Mouse (Mus musculus): ENCODE measurements at regions not wholly inside any gene's neighbourhood (a gene's known extent, or its start where the extent isn't known, plus 50 kb on each side); places are given as distances from the start of the nearest gene placed in this dataset.

DNA sequence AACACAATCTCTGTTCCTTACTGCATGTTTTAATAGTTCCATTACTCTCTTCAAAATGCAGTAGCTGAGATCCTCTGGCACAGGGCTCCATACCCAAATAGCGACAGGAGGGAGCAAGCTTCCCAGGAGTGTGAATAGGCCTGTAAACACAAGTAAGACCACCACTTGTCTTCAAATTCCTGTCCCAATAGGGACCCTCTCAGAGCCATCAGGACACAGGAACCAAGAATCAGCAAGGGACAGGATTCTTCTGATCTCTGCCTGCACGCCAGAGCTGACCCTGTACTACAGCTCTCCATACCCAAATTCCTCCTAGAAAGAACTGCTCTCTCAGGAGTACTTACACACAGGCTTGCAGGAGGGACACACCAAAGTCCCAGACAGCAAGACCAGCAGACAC is 200.9 kb upstream of the Creb1 start:
- Histone ChIP-seq H3K36me3 (ENCODE audit: control insufficient read depth, insufficient read depth, low read length) (no peaks in the 10 kb centered on the region), H3K27ac (ENCODE audit: low read depth, low read length) (no peak overlapping the region), H3K4me1 (ENCODE audit: control insufficient read depth, insufficient read depth, low read length) (no peaks in the 10 kb centered on the region), H3K9ac (ENCODE audit: low read depth, low read length) (no peak overlapping the region), H3K4me2 (replicated peaks; ENCODE audit: low read depth, low read length) (no peak overlapping the region), H3K9me3 (ENCODE audit: control insufficient read depth, low read length) (no peaks in the 10 kb centered on the region), H3K4me3 (ENCODE audit: low read length) (no peak overlapping the region), H3K27me3 (ENCODE audit: control insufficient read depth, insufficient read depth, low read length) (no peaks in the 10 kb centered on the region)
- 79% methylated on average over 2 of the region's 2 CpGs for WGBS
- no peak for ATAC-seq (ENCODE audit: low FRiP score, low TSS enrichment)

GRCm38 (mm10) chr1:64330721-64331120 is 201.7 kb upstream of the Creb1 start:
- no peaks in the 10 kb centered on the region for H3K9me3 ChIP-seq (ENCODE audit: control insufficient read depth, low read length)
- no peak overlapping the region for H3K4me3 ChIP-seq (ENCODE audit: low read length)
- H3K4me2 ChIP-seq (replicated peaks; ENCODE audit: low read depth, low read length): no peak overlapping the region
- H3K4me1 ChIP-seq (ENCODE audit: control insufficient read depth, insufficient read depth, low read length): no peaks in the 10 kb centered on the region
- no peak overlapping the region for H3K9ac ChIP-seq (ENCODE audit: low read depth, low read length)
- H3K36me3 ChIP-seq (ENCODE audit: control insufficient read depth, insufficient read depth, low read length): no peaks in the 10 kb centered on the region
- no peaks in the 10 kb centered on the region for H3K27me3 ChIP-seq (ENCODE audit: control insufficient read depth, insufficient read depth, low read length)
- no peak overlapping the region for H3K27ac ChIP-seq (ENCODE audit: low read depth, low read length)
- no peak for ATAC-seq (ENCODE audit: low FRiP score, low TSS enrichment)
- WGBS: 58% methylated on average over 2 of the region's 2 CpGs

- no peaks in the 10 kb centered on the region for H3K9me3 ChIP-seq (ENCODE audit: control insufficient read depth, low read length)
- H3K4me3 ChIP-seq (ENCODE audit: low read length): no peak overlapping the region
- ATAC-seq (ENCODE audit: low FRiP score, low TSS enrichment): no peak
- no peaks in the 10 kb centered on the region for H3K4me1 ChIP-seq (ENCODE audit: control insufficient read depth, insufficient read depth, low read length)
- H3K27me3 ChIP-seq (ENCODE audit: control insufficient read depth, insufficient read depth, low read length): no peaks in the 10 kb centered on the region
- H3K36me3 ChIP-seq (ENCODE audit: control insufficient read depth, insufficient read depth, low read length): no peaks in the 10 kb centered on the region
- H3K27ac ChIP-seq (ENCODE audit: low read depth, low read length): no peak overlapping the region
- 92% methylated on average over 4 of the region's 4 CpGs for WGBS
- no peak overlapping the region for H3K9ac ChIP-seq (ENCODE audit: low read depth, low read length)
- no peak overlapping the region for H3K4me2 ChIP-seq (replicated peaks; ENCODE audit: low read depth, low read length)
Observed at GRCm38 (mm10) chr1:64322197-64322596, 200.1 kb upstream of the Klf7 start.

- ATAC-seq (ENCODE audit: low FRiP score, low TSS enrichment): no peak
- no peaks in the 10 kb centered on the region for H3K27me3 ChIP-seq (ENCODE audit: control insufficient read depth, insufficient read depth, low read length)
- 64% methylated on average over 3 of the region's 3 CpGs for WGBS
Observed at GRCm38 (mm10) chr1:64319155-64319582, 197.1 kb upstream of the Klf7 start.

DNA sequence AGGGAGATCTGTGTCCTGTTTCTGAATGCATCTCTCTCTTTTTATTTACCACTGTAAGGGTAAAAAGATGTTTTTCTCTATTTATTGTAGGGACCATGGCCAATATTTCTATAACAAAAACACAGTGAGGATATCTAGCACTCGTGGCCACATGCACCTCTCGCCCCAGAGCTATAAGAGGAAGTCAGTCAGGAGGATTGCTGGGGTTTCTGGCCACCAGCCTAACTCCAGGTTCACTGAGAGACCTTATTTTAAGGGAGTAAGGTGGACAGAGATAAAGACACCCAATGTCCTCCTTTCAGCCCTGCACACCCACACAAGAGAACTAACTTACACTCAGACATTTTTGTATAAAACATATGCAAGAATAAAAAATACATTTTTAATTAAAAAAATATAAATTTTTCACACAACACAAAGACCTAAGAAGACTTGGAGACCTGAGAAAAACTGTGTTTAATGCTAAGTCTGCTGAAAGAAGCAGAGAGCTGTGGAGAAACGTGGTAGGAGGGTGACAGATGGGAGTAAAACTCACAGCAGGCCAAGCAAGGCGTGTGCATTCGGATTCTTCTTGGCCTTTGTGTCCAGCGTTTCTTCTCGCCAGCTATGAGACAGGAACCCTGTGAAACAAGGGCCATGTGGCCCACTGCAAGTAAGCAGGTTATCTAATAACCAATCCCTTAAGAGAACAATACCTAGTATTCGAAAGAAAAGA is 196.5 kb upstream of the Klf7 start:
- Histone ChIP-seq H3K9ac (ENCODE audit: low read depth, low read length) (no peak overlapping the region), H3K36me3 (ENCODE audit: control insufficient read depth, insufficient read depth, low read length) (no peaks in the 10 kb centered on the region), H3K4me3 (ENCODE audit: low read length) (no peak overlapping the region), H3K4me1 (ENCODE audit: control insufficient read depth, insufficient read depth, low read length) (no peaks in the 10 kb centered on the region), H3K4me2 (replicated peaks; ENCODE audit: low read depth, low read length) (no peak overlapping the region), H3K27me3 (ENCODE audit: control insufficient read depth, insufficient read depth, low read length) (no peaks in the 10 kb centered on the region), H3K9me3 (ENCODE audit: control insufficient read depth, low read length) (no peaks in the 10 kb centered on the region), H3K27ac (ENCODE audit: low read depth, low read length) (no peak overlapping the region)
- ATAC-seq (ENCODE audit: low FRiP score, low TSS enrichment): no peak
- WGBS: 80% methylated on average over 8 of the region's 8 CpGs

More at GRCm38 (mm10) chr1:64319155-64319582, 197.1 kb upstream of the Klf7 start:
- H3K4me1 ChIP-seq (ENCODE audit: control insufficient read depth, insufficient read depth, low read length): no peaks in the 10 kb centered on the region
- H3K9me3 ChIP-seq (ENCODE audit: control insufficient read depth, low read length): no peaks in the 10 kb centered on the region
- no peak overlapping the region for H3K27ac ChIP-seq (ENCODE audit: low read depth, low read length)
- no peak overlapping the region for H3K9ac ChIP-seq (ENCODE audit: low read depth, low read length)
- H3K4me2 ChIP-seq (replicated peaks; ENCODE audit: low read depth, low read length): no peak overlapping the region
- no peaks in the 10 kb centered on the region for H3K36me3 ChIP-seq (ENCODE audit: control insufficient read depth, insufficient read depth, low read length)
- H3K4me3 ChIP-seq (ENCODE audit: low read length): no peak overlapping the region

DNA sequence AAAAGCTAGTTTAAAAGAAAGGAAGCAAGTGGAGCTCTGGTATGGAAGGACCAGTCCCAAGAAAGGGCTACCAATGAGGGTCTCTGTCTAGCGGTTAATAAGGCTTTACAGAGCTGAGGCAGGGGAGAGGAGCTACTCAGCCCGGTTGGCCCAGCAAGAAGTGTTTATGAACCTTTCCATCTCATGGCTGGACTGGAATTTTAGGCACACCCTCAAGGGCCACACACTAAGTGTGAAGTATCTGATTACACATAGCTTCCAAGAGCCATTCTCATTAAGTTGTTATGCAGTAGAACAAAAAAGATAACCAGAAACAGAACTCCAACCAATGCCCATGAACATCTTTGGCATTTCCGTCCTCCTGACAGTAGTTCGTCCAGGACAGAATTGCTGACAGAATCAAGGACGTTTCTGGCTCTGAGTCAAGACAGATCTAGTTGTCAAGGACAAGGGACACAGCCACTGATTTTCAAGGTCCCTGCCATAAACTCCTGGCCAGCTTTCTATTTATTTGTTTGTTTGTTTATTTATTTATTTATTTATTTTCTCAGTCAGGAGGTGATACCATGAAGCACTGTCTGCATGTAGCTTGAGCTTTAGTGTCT is 195.1 kb upstream of the Klf7 start:
- Histone ChIP-seq H3K4me3 (ENCODE audit: low read length) (no peak overlapping the region), H3K4me1 (ENCODE audit: control insufficient read depth, insufficient read depth, low read length) (no peaks in the 10 kb centered on the region), H3K4me2 (replicated peaks; ENCODE audit: low read depth, low read length) (no peak overlapping the region), H3K27ac (ENCODE audit: low read depth, low read length) (no peak overlapping the region), H3K9ac (ENCODE audit: low read depth, low read length) (no peak overlapping the region), H3K27me3 (ENCODE audit: control insufficient read depth, insufficient read depth, low read length) (no peaks in the 10 kb centered on the region), H3K36me3 (ENCODE audit: control insufficient read depth, insufficient read depth, low read length) (no peaks in the 10 kb centered on the region), H3K9me3 (ENCODE audit: control insufficient read depth, low read length) (no peaks in the 10 kb centered on the region)
- ATAC-seq (ENCODE audit: low FRiP score, low TSS enrichment): no peak
- 69% methylated on average over 5 of the region's 5 CpGs for WGBS

DNA sequence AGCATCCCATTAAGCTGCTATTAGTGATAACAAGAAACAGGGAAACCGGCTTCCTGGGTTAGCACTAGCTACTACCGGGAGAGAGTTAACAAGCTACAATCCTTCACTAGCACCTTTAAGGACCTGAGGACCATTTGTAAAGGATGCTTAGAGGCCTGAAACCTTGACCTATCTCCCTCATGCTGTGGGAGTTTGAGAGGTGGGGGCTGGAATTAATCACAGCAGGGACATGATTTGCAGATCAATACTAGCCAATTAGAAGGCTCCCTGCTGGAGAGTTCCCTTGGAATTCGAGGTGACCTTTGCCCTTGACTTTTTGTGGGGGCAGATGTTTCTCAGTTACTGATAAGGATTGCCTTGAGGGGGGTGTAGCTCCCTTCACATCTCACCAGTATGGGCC is 189.3 kb upstream of the Klf7 start:
- no peaks in the 10 kb centered on the region for H3K27me3 ChIP-seq (ENCODE audit: control insufficient read depth, insufficient read depth, low read length)
- H3K9me3 ChIP-seq (ENCODE audit: control insufficient read depth, low read length): no peaks in the 10 kb centered on the region
- H3K4me1 ChIP-seq (ENCODE audit: control insufficient read depth, insufficient read depth, low read length): no peaks in the 10 kb centered on the region; the same call in 1 of the 2 replicates
- no peak overlapping the region for H3K4me3 ChIP-seq (ENCODE audit: low read length)
- H3K9ac ChIP-seq (ENCODE audit: low read depth, low read length): no peak overlapping the region
- 31% methylated on average over 3 of the region's 3 CpGs for WGBS
- H3K4me2 ChIP-seq (replicated peaks; ENCODE audit: low read depth, low read length): no peak overlapping the region
- no peak for ATAC-seq (ENCODE audit: low FRiP score, low TSS enrichment)
- H3K27ac ChIP-seq (ENCODE audit: low read depth, low read length): no peak overlapping the region
- H3K36me3 ChIP-seq (ENCODE audit: control insufficient read depth, insufficient read depth, low read length): no peaks in the 10 kb centered on the region

- H3K27ac ChIP-seq (ENCODE audit: low read depth, low read length): no peak overlapping the region
- no peak overlapping the region for H3K4me2 ChIP-seq (replicated peaks; ENCODE audit: low read depth, low read length)
- H3K4me3 ChIP-seq (ENCODE audit: low read length): no peak overlapping the region
- no peaks in the 10 kb centered on the region for H3K27me3 ChIP-seq (ENCODE audit: control insufficient read depth, insufficient read depth, low read length)
- no peaks in the 10 kb centered on the region for H3K36me3 ChIP-seq (ENCODE audit: control insufficient read depth, insufficient read depth, low read length)
- WGBS: 86% methylated on average over 15 of the region's 15 CpGs
- H3K9me3 ChIP-seq (ENCODE audit: control insufficient read depth, low read length): no peaks in the 10 kb centered on the region
- no peak overlapping the region for H3K9ac ChIP-seq (ENCODE audit: low read depth, low read length)
- no peaks in the 10 kb centered on the region; the same call in 1 of the 2 replicates for H3K4me1 ChIP-seq (ENCODE audit: control insufficient read depth, insufficient read depth, low read length)
- no peak for ATAC-seq (ENCODE audit: low FRiP score, low TSS enrichment)
Observed at GRCm38 (mm10) chr1:64308560-64308959, 186.5 kb upstream of the Klf7 start.

DNA sequence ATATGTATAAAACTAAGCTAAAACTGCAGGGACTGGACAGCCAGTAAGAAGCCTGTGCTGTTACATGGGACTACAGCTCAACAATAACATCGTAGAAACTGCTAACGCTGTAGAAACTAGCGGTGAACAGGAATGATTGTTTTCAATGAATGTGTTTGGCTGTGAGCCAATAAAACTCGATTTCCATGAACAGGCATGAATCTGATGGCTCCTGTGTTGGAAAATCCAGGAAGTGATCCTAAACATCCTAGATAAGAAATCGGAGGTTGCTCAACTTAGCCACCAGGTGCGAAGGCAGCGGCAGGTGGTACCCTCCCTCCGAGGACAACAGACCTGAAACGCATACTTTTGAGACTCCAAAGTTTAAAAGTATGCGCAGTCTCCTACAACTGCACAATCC is 186.0 kb upstream of the Klf7 start:
- Histone ChIP-seq H3K9ac (ENCODE audit: low read depth, low read length) (no peak overlapping the region), H3K4me1 (ENCODE audit: control insufficient read depth, insufficient read depth, low read length) (no peaks in the 10 kb centered on the region; the same call in 1 of the 2 replicates), H3K4me3 (ENCODE audit: low read length) (no peak overlapping the region), H3K9me3 (ENCODE audit: control insufficient read depth, low read length) (no peaks in the 10 kb centered on the region), H3K4me2 (replicated peaks; ENCODE audit: low read depth, low read length) (no peak overlapping the region), H3K36me3 (ENCODE audit: control insufficient read depth, insufficient read depth, low read length) (no peaks in the 10 kb centered on the region), H3K27ac (ENCODE audit: low read depth, low read length) (no peak overlapping the region), H3K27me3 (ENCODE audit: control insufficient read depth, insufficient read depth, low read length) (no peaks in the 10 kb centered on the region)
- 59% methylated on average over 10 of the region's 10 CpGs for WGBS
- ATAC-seq (ENCODE audit: low FRiP score, low TSS enrichment): no peak
